Mouse (Mus musculus): ENCODE results near the gene Sec16b. TPM values are rescaled to one million over a fixed set of nuclear protein-coding genes. Genes with fewer than 3 reads are reported as not detected.

The Sec16b gene
- polyA plus RNA-seq, 1 experiment from 2014 or later = 1.3 TPM

DNA sequence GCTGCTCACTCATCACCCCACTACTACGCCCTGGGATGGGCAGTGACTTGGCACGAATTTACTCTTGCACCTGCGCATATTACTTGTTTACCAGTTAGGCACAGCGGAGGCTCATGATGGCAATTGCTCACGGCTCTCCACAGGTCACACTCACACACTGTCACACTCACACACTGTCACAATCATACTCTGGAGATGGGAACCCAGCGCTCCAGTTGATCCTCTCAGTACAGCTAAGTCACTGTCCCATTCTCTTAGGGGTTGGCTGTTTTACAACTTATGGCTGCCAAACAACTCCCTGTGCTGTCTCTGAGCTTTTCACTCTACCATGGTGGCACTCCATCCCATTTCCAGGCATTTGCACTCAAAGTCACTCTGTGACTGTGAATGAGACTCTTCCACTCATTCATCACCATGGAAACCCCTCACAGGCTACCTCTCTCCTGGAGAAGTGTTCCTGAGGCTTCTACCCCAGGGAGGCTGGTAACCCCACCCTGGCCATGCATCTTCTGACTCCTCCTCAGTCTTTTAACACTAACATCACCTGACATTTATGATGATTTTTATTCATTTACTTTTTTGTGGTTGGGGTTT lies 5.1 kb upstream of the Sec16b start:
- H3K27ac ChIP-seq (replicated peaks; ENCODE audit: low read depth, low read length) = no peak overlapping the region
- no peak for ATAC-seq (ENCODE audit: insufficient number of reproducible peaks, low FRiP score, low TSS enrichment, low read depth)
- H3K4me1 ChIP-seq (ENCODE audit: control insufficient read depth, insufficient read depth, low read length) = no peaks in the 10 kb centered on the region
- no peaks in the 10 kb centered on the region for H3K27me3 ChIP-seq (ENCODE audit: control insufficient read depth, insufficient read depth, low read length)
- WGBS = 94% methylated on average over 6 of the region's 6 CpGs
- no peaks in the 10 kb centered on the region for H3K36me3 ChIP-seq (ENCODE audit: control insufficient read depth, insufficient read depth, low read length)
- no peak for DNase-seq (ENCODE audit: low spot score)
- H3K9ac ChIP-seq (ENCODE audit: low read length) = no peak overlapping the region
- no peaks in the 10 kb centered on the region for H3K9me3 ChIP-seq (ENCODE audit: control insufficient read depth, low read length)
- no peak overlapping the region for H3K4me2 ChIP-seq (ENCODE audit: low read depth, severe bottlenecking)
- H3K4me3 ChIP-seq (ENCODE audit: low read depth, low read length) = no peak overlapping the region

- Histone ChIP-seq H3K27ac (replicated peaks; ENCODE audit: low read depth, low read length) (no peak overlapping the region), H3K4me1 (ENCODE audit: control insufficient read depth, insufficient read depth, low read length) (no peaks in the 10 kb centered on the region), H3K27me3 (ENCODE audit: control insufficient read depth, insufficient read depth, low read length) (no peaks in the 10 kb centered on the region), H3K36me3 (ENCODE audit: control insufficient read depth, insufficient read depth, low read length) (no peaks in the 10 kb centered on the region), H3K9ac (ENCODE audit: low read length) (no peak overlapping the region), H3K9me3 (ENCODE audit: control insufficient read depth, low read length) (no peaks in the 10 kb centered on the region), H3K4me3 (ENCODE audit: low read depth, low read length) (no peak overlapping the region), H3K4me2 (ENCODE audit: low read depth, severe bottlenecking) (no peak overlapping the region)
- WGBS = 82% methylated on average over 6 of the region's 6 CpGs
- ATAC-seq (ENCODE audit: insufficient number of reproducible peaks, low FRiP score, low TSS enrichment, low read depth) = no peak
- DNase-seq (ENCODE audit: low spot score) = no peak
Observed at GRCm38 (mm10) chr1:157503071-157503470, 3.5 kb upstream of the Sec16b start.

DNA sequence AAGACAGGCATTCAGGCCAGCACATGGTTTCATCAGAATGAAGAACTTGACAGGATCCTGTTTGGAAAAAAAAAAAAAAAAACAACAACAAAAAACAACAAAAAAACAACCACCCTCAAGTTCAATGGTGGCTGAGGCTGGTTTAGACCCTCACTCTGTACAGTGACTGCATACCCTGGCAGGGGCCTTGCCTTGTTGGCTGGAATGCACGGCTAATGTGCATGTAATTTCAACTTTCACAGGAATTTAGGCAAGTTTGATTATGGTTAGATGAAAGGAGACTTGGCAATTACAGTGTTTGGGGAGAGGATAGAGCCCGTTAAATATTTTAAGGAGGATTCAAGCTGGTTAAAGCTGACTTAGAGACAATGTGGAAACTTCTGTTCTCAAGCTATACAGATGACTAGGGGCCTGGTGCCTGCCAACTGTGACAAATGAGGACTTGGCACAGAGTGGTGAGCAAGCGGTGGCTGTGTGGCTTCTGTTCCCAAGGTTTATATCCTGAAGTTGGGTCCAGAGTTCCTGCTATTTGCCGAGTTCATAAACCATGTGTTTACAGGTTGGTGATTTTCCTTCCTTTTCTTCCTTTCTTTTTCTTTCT lies 567 bp downstream of the Sec16b start:
- no peaks in the 10 kb centered on the region for H3K36me3 ChIP-seq (ENCODE audit: control insufficient read depth, insufficient read depth, low read length)
- no peak overlapping the region for H3K9ac ChIP-seq (ENCODE audit: low read length)
- no peaks in the 10 kb centered on the region for H3K4me1 ChIP-seq (ENCODE audit: control insufficient read depth, insufficient read depth, low read length)
- WGBS = 66% methylated on average over 4 of the region's 4 CpGs
- peak; percentile 36; the same call in 1 of the 2 replicates for ATAC-seq (ENCODE audit: insufficient number of reproducible peaks, low FRiP score, low TSS enrichment, low read depth)
- H3K27me3 ChIP-seq (ENCODE audit: control insufficient read depth, insufficient read depth, low read length) = no peaks in the 10 kb centered on the region
- H3K4me2 ChIP-seq (ENCODE audit: low read depth, severe bottlenecking) = no peak overlapping the region
- H3K27ac ChIP-seq (replicated peaks; ENCODE audit: low read depth, low read length) = no peak overlapping the region
- no peak for DNase-seq (ENCODE audit: low spot score)
- no peak overlapping the region for H3K4me3 ChIP-seq (ENCODE audit: low read depth, low read length)
- no peaks in the 10 kb centered on the region for H3K9me3 ChIP-seq (ENCODE audit: control insufficient read depth, low read length)

- H3K4me2 ChIP-seq (ENCODE audit: low read depth, severe bottlenecking) = no peak overlapping the region
- no peak overlapping the region for H3K4me3 ChIP-seq (ENCODE audit: low read depth, low read length)
- H3K9ac ChIP-seq (ENCODE audit: low read length) = no peak overlapping the region
- ATAC-seq (ENCODE audit: insufficient number of reproducible peaks, low FRiP score, low TSS enrichment, low read depth) (no peak), DNase-seq (ENCODE audit: low spot score) (no peak)
- H3K27me3 ChIP-seq (ENCODE audit: control insufficient read depth, insufficient read depth, low read length) = no peaks in the 10 kb centered on the region
- H3K27ac ChIP-seq (replicated peaks; ENCODE audit: low read depth, low read length) = no peak overlapping the region
- 49% methylated on average over 5 of the region's 5 CpGs for WGBS
- no peaks in the 10 kb centered on the region for H3K9me3 ChIP-seq (ENCODE audit: control insufficient read depth, low read length)
- H3K4me1 ChIP-seq (ENCODE audit: control insufficient read depth, insufficient read depth, low read length) = no peaks in the 10 kb centered on the region
- no peaks in the 10 kb centered on the region for H3K36me3 ChIP-seq (ENCODE audit: control insufficient read depth, insufficient read depth, low read length)
Observed at GRCm38 (mm10) chr1:157507814-157508213, 1.3 kb downstream of the Sec16b start.

DNA sequence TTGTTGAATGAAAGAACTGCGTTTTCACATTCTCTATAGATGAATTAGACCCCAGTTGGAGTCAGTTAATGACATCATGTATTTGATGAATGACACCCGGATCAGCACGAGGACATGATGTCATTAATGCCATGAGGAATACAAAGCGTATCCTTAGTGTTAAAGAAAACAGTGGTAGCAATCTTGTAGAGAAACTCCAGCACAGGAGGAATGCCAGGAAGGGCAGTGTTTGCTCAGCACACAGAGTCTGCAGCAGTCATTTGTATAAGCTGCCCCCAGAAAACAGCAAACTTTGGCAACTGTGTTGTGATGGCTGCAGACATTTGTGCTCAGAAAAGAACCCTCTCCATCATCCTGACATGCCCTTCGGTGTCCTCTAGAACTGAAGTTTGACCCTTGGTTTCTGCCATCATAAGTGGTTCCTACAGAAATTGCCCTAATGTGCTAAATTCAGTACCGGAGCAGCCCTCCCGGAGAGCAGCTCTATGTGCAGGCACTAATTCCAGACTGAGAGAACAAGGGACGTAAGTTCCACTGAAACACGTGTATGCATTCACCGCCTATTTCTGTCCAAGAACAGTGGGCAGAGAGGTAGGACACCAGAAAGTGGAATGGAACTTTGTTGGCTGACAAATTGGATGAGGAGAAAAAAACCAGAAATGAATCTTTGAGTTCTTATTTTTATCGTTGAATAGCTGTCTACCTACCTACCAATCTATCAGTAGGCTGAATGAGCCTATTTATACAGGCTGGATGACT lies 6.3 kb downstream of the Sec16b start:
- Histone ChIP-seq H3K27me3 (ENCODE audit: control insufficient read depth, insufficient read depth, low read length) (no peaks in the 10 kb centered on the region), H3K4me2 (ENCODE audit: low read depth, severe bottlenecking) (no peak overlapping the region), H3K36me3 (ENCODE audit: control insufficient read depth, insufficient read depth, low read length) (no peaks in the 10 kb centered on the region), H3K4me3 (ENCODE audit: low read depth, low read length) (no peak overlapping the region), H3K27ac (replicated peaks; ENCODE audit: low read depth, low read length) (no peak overlapping the region), H3K4me1 (ENCODE audit: control insufficient read depth, insufficient read depth, low read length) (no peaks in the 10 kb centered on the region), H3K9ac (ENCODE audit: low read length) (no peak overlapping the region), H3K9me3 (ENCODE audit: control insufficient read depth, low read length) (no peaks in the 10 kb centered on the region)
- 85% methylated on average over 11 of the region's 11 CpGs for WGBS
- ATAC-seq (ENCODE audit: insufficient number of reproducible peaks, low FRiP score, low TSS enrichment, low read depth) = no peak
- no peak for DNase-seq (ENCODE audit: low spot score)

GRCm38 (mm10) chr1:157513559-157513958 lies 7.0 kb downstream of the Sec16b start:
- no peaks in the 10 kb centered on the region for H3K36me3 ChIP-seq (ENCODE audit: control insufficient read depth, insufficient read depth, low read length)
- DNase-seq (ENCODE audit: low spot score) (no peak), ATAC-seq (ENCODE audit: insufficient number of reproducible peaks, low FRiP score, low TSS enrichment, low read depth) (no peak)
- no peaks in the 10 kb centered on the region for H3K27me3 ChIP-seq (ENCODE audit: control insufficient read depth, insufficient read depth, low read length)
- no peak overlapping the region for H3K4me2 ChIP-seq (ENCODE audit: low read depth, severe bottlenecking)
- H3K27ac ChIP-seq (replicated peaks; ENCODE audit: low read depth, low read length) = no peak overlapping the region
- H3K9me3 ChIP-seq (ENCODE audit: control insufficient read depth, low read length) = no peaks in the 10 kb centered on the region
- WGBS = 85% methylated on average over 9 of the region's 9 CpGs
- H3K4me1 ChIP-seq (ENCODE audit: control insufficient read depth, insufficient read depth, low read length) = no peaks in the 10 kb centered on the region
- no peak overlapping the region for H3K9ac ChIP-seq (ENCODE audit: low read length)
- no peak overlapping the region for H3K4me3 ChIP-seq (ENCODE audit: low read depth, low read length)

DNA sequence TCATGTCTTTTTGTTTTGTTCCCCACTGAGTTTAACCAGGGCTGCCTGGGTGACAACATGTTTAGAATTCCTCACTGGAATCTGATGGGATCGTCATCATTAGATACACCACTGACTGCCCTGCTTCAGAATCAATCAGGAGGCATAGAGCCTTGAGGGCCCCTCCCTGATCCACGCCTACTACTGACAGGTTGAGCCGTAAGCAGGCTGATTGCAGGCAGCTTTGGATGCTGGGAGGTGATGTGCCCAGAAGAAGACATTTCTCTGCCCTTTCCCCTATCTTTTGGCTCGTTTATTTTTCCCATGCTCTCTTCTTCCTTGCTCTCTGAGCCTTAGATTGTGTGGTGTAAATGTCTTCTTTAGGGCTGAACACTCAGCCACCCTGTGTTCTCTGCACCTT lies 7.8 kb downstream of the Sec16b start:
- DNase-seq (ENCODE audit: low spot score) (no peak), ATAC-seq (ENCODE audit: insufficient number of reproducible peaks, low FRiP score, low TSS enrichment, low read depth) (no peak)
- Histone ChIP-seq H3K4me3 (ENCODE audit: low read depth, low read length) (no peak overlapping the region), H3K27me3 (ENCODE audit: control insufficient read depth, insufficient read depth, low read length) (no peaks in the 10 kb centered on the region), H3K9ac (ENCODE audit: low read length) (no peak overlapping the region), H3K36me3 (ENCODE audit: control insufficient read depth, insufficient read depth, low read length) (no peaks in the 10 kb centered on the region), H3K4me2 (ENCODE audit: low read depth, severe bottlenecking) (no peak overlapping the region), H3K4me1 (ENCODE audit: control insufficient read depth, insufficient read depth, low read length) (no peaks in the 10 kb centered on the region), H3K27ac (replicated peaks; ENCODE audit: low read depth, low read length) (no peak overlapping the region), H3K9me3 (ENCODE audit: control insufficient read depth, low read length) (no peaks in the 10 kb centered on the region)
- 65% methylated on average over 4 of the region's 4 CpGs for WGBS

DNA sequence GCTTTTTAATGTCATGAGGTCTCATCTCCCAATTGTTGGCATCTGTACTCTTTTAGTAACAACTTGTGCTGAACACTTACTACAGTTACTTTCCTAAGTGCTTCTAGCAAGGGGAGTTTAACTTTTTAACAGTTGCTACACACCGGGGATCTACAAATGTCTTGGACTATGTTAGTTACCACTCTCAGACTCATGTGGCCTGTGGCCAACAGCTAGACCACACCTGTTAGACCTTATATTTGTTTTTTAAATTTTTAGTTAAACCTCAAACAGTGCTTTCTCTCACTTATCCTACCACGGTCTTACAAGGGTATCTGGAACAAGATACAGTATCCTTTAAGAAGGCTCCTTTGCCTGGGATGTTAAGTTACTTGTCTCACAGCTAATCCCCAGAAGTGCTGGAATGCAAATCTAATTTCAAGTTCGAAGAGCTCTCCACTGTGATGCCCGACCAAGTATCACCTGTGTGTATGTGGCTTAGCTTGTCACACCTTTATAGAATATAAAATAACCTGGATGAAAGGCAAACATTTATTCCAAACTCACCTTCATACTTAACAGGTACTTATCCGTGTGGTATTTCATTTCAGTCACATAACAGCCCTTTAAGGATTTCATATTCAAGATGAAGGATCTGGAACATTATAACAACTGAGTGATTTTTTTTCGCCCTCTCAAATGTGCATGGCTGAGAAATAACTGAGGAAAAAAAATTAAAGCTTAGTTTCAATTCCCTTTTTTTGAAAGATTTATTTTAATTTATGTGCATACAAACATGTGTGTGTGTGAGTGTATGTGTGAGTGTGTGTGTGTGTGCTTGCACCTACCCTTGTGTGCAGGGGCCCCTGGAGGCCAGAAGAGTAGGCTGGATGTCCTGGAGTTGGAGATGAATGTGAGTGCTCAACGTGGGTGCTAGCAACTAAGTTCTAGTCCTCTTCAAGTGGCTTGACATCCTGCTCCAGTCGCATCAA lies 10.6 kb downstream of the Sec16b start:
- H3K4me1 ChIP-seq (ENCODE audit: control insufficient read depth, insufficient read depth, low read length) = no peaks in the 10 kb centered on the region
- H3K9me3 ChIP-seq (ENCODE audit: control insufficient read depth, low read length) = no peaks in the 10 kb centered on the region
- DNase-seq (ENCODE audit: low spot score) (no peak), ATAC-seq (ENCODE audit: insufficient number of reproducible peaks, low FRiP score, low TSS enrichment, low read depth) (no peak)
- H3K36me3 ChIP-seq (ENCODE audit: control insufficient read depth, insufficient read depth, low read length) = no peaks in the 10 kb centered on the region
- H3K9ac ChIP-seq (ENCODE audit: low read length) = no peak overlapping the region
- H3K4me3 ChIP-seq (ENCODE audit: low read depth, low read length) = no peak overlapping the region
- 88% methylated on average over 8 of the region's 8 CpGs for WGBS
- H3K27ac ChIP-seq (replicated peaks; ENCODE audit: low read depth, low read length) = no peak overlapping the region
- H3K27me3 ChIP-seq (ENCODE audit: control insufficient read depth, insufficient read depth, low read length) = no peaks in the 10 kb centered on the region
- no peak overlapping the region for H3K4me2 ChIP-seq (ENCODE audit: low read depth, severe bottlenecking)

Data from limb, embryonic 11.5 days (tissue).